Mouse (Mus musculus): ENCODE results near the gene 9330161L09Rik. TPM values are rescaled to one million over a fixed set of nuclear protein-coding genes. Genes with fewer than 3 reads are reported as not detected.

The 9330161L09Rik gene
- polyA plus RNA-seq, 1 experiment = 1.8 TPM

DNA sequence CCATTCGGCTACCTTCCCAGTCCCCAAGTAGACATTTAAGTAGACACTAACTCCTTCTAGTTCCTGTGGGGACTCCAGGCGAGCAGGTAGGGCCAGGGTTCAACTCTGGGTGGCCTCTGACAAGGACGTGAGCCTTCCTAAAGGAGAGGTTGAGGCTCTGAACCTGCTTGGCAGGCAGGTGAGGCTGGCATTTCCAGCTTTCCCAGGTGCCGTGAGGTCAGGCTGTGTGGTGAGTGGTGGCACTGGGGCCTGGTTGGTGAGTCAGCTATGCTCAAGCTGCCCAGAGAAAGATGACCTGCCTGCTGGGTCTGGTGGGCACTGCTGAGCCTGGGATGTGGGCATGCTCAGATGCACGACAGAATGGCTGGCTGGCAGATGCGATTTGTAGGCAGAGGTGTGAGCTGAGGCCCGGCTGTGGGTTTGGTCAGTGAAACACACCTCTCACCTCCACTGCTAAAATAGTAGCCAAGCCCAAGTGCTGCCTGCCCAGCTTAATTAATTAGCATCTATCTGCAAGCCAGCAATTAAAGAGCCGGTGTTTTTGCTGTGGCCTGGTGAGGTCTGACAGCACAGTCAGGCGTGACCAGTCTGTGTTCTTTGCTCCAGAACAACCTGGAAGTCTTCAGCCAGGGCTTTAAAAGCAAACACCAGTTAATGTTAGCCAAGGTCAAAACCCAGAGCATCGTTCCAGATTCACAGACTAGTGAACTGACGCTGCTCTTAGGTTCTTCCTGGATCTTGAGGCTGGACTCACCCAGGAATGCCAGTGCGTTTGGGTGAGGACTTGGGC lies 11.9 kb downstream of the 9330161L09Rik start:
- no peaks in the 10 kb centered on the region for H3K27me3 ChIP-seq (ENCODE audit: control insufficient read depth, insufficient read depth, low read length, poor library complexity, severe bottlenecking)
- no peak overlapping the region for H3K27ac ChIP-seq (ENCODE audit: insufficient read depth, low read length)
- H3K9ac ChIP-seq (ENCODE audit: low read depth, poor library complexity, severe bottlenecking) = no peak overlapping the region
- TF ChIP-seq EP300 (IDR thresholded peaks at IDR 0.05; ENCODE audit: insufficient read depth, low read depth, low read length) (no peak), CTCF (IDR thresholded peaks at IDR 0.05; ENCODE audit: low read depth, low read length) (no peak), POLR2A (IDR thresholded peaks at IDR 0.05; ENCODE audit: insufficient read depth, low read length) (no peak)
- H3K36me3 ChIP-seq (ENCODE audit: control insufficient read depth, insufficient read depth, low read length, poor library complexity, severe bottlenecking) = no peaks in the 10 kb centered on the region
- H3K9me3 ChIP-seq (replicated peaks; ENCODE audit: control insufficient read depth, insufficient read depth, low read length, poor library complexity, severe bottlenecking) = no peaks in the 10 kb centered on the region
- no peaks in the 10 kb centered on the region for H3K4me1 ChIP-seq (ENCODE audit: control insufficient read depth, insufficient read depth, low read length)
- H3K4me3 ChIP-seq (ENCODE audit: low read depth, low read length) = no peak overlapping the region

DNA sequence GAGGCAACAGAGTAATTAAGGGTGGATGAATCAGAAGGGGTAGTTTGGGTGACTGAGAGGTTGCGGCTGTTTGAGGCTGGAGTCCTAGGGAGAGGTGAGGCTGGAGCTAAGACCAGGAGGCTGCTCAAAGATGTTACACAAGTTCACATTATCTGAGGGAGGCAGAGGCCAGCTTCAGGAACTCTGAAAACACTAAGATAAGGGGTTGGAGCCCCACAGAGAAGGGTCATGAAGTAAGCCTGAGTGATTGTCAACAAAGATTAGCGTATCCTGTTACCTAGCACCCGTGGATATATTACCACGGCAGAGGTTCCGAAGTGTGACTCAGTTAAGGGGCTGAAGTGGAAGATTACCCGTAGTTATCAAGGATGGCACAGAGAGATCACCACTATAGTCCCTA lies 14.1 kb downstream of the 9330161L09Rik start:
- no peak for TF ChIP-seq CTCF (IDR thresholded peaks at IDR 0.05; ENCODE audit: low read depth, low read length)
- no peak for TF ChIP-seq POLR2A (IDR thresholded peaks at IDR 0.05; ENCODE audit: insufficient read depth, low read length)
- no peak for TF ChIP-seq EP300 (IDR thresholded peaks at IDR 0.05; ENCODE audit: insufficient read depth, low read depth, low read length)
- no peaks in the 10 kb centered on the region for H3K9me3 ChIP-seq (replicated peaks; ENCODE audit: control insufficient read depth, insufficient read depth, low read length, poor library complexity, severe bottlenecking)
- no peaks in the 10 kb centered on the region for H3K36me3 ChIP-seq (ENCODE audit: control insufficient read depth, insufficient read depth, low read length, poor library complexity, severe bottlenecking)
- no peaks in the 10 kb centered on the region for H3K27me3 ChIP-seq (ENCODE audit: control insufficient read depth, insufficient read depth, low read length, poor library complexity, severe bottlenecking)
- H3K4me1 ChIP-seq (ENCODE audit: control insufficient read depth, insufficient read depth, low read length) = no peaks in the 10 kb centered on the region
- H3K4me3 ChIP-seq (ENCODE audit: low read depth, low read length) = no peak overlapping the region
- no peak overlapping the region for H3K27ac ChIP-seq (ENCODE audit: insufficient read depth, low read length)
- H3K9ac ChIP-seq (ENCODE audit: low read depth, poor library complexity, severe bottlenecking) = no peak overlapping the region

DNA sequence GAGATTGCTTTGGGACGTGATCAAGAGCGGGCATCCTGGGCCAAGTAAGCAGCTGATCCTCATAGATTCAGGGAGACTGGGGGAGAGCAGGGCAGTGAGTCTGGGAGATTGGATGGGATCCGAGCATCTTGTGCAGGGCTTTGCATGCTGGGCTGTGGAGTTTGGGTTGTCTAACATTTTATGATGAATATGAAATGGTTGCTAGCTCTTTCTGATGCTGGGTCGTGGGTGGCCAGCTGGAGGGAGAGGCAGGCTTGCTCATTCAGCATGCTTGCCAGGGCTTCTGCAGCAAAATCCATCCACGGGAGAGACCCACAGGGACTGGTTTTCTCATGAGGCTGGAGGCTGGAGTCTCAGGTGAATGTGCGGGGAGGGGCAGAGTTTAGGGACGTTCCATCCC lies 16.5 kb downstream of the 9330161L09Rik start:
- TF ChIP-seq EP300 (IDR thresholded peaks at IDR 0.05; ENCODE audit: insufficient read depth, low read depth, low read length) (no peak), CTCF (IDR thresholded peaks at IDR 0.05; ENCODE audit: low read depth, low read length) (no peak), POLR2A (IDR thresholded peaks at IDR 0.05; ENCODE audit: insufficient read depth, low read length) (no peak)
- Histone ChIP-seq H3K27ac (ENCODE audit: insufficient read depth, low read length) (no peak overlapping the region), H3K27me3 (ENCODE audit: control insufficient read depth, insufficient read depth, low read length, poor library complexity, severe bottlenecking) (no peaks in the 10 kb centered on the region), H3K4me1 (ENCODE audit: control insufficient read depth, insufficient read depth, low read length) (no peaks in the 10 kb centered on the region), H3K4me3 (ENCODE audit: low read depth, low read length) (no peak overlapping the region), H3K9me3 (replicated peaks; ENCODE audit: control insufficient read depth, insufficient read depth, low read length, poor library complexity, severe bottlenecking) (no peaks in the 10 kb centered on the region), H3K9ac (ENCODE audit: low read depth, poor library complexity, severe bottlenecking) (no peak overlapping the region), H3K36me3 (ENCODE audit: control insufficient read depth, insufficient read depth, low read length, poor library complexity, severe bottlenecking) (no peaks in the 10 kb centered on the region)

DNA sequence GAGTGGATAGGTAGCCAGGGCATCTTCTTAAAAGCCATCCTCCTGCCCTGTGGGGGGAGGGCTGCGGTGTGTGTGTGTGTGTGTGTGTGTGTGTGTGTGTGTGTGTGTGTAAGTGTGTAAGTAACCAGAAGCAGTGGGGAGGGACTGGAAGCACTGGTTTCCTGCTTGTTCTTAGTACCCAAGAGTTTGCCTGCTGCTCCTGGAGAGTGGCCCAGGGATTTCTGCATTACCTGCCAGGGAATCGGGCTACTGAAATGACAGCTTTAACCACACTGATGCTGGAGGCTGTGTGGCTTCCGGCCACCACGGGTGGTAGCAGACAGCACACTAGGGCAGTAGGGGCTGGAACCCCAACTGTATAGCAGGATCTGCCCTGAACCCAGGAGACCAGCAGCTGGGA lies 17.6 kb downstream of the 9330161L09Rik start:
- H3K27me3 ChIP-seq (ENCODE audit: control insufficient read depth, insufficient read depth, low read length, poor library complexity, severe bottlenecking) = no peaks in the 10 kb centered on the region
- no peak overlapping the region for H3K9ac ChIP-seq (ENCODE audit: low read depth, poor library complexity, severe bottlenecking)
- no peak overlapping the region for H3K4me3 ChIP-seq (ENCODE audit: low read depth, low read length)
- no peaks in the 10 kb centered on the region for H3K4me1 ChIP-seq (ENCODE audit: control insufficient read depth, insufficient read depth, low read length)
- H3K9me3 ChIP-seq (replicated peaks; ENCODE audit: control insufficient read depth, insufficient read depth, low read length, poor library complexity, severe bottlenecking) = no peaks in the 10 kb centered on the region
- H3K36me3 ChIP-seq (ENCODE audit: control insufficient read depth, insufficient read depth, low read length, poor library complexity, severe bottlenecking) = no peaks in the 10 kb centered on the region
- H3K27ac ChIP-seq (ENCODE audit: insufficient read depth, low read length) = no peak overlapping the region
- no peak for TF ChIP-seq CTCF (IDR thresholded peaks at IDR 0.05; ENCODE audit: low read depth, low read length)
- no peak for TF ChIP-seq POLR2A (IDR thresholded peaks at IDR 0.05; ENCODE audit: insufficient read depth, low read length)
- TF ChIP-seq EP300 (IDR thresholded peaks at IDR 0.05; ENCODE audit: insufficient read depth, low read depth, low read length) = no peak

DNA sequence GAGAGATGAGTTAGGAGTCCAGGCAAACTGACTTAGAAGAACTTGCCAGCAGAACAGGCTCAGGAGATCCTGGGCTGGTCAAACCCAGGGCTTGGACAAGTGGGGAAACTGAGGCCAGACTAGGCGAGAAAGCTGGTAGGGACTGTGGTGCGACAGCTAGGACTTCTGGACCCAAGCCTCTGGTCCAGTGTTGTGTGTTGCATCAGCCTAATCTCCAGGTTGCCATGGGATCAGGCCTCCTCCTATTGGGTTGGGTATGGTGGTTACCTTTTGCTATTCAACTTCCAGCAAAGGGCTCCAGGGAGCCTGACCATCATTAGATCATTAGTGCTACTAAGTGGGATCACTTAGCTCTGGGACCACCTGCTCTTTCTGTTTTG lies 18.3 kb downstream of the 9330161L09Rik start:
- TF ChIP-seq POLR2A (IDR thresholded peaks at IDR 0.05; ENCODE audit: insufficient read depth, low read length) (no peak), CTCF (IDR thresholded peaks at IDR 0.05; ENCODE audit: low read depth, low read length) (no peak), EP300 (IDR thresholded peaks at IDR 0.05; ENCODE audit: insufficient read depth, low read depth, low read length) (no peak)
- Histone ChIP-seq H3K9ac (ENCODE audit: low read depth, poor library complexity, severe bottlenecking) (peak overlapping the region; percentile 75), H3K4me3 (ENCODE audit: low read depth, low read length) (peak overlapping the region; percentile 81), H3K4me1 (ENCODE audit: control insufficient read depth, insufficient read depth, low read length) (no peaks in the 10 kb centered on the region), H3K27ac (ENCODE audit: insufficient read depth, low read length) (no peak overlapping the region), H3K36me3 (ENCODE audit: control insufficient read depth, insufficient read depth, low read length, poor library complexity, severe bottlenecking) (no peaks in the 10 kb centered on the region), H3K9me3 (replicated peaks; ENCODE audit: control insufficient read depth, insufficient read depth, low read length, poor library complexity, severe bottlenecking) (no peaks in the 10 kb centered on the region), H3K27me3 (ENCODE audit: control insufficient read depth, insufficient read depth, low read length, poor library complexity, severe bottlenecking) (no peaks in the 10 kb centered on the region)

DNA sequence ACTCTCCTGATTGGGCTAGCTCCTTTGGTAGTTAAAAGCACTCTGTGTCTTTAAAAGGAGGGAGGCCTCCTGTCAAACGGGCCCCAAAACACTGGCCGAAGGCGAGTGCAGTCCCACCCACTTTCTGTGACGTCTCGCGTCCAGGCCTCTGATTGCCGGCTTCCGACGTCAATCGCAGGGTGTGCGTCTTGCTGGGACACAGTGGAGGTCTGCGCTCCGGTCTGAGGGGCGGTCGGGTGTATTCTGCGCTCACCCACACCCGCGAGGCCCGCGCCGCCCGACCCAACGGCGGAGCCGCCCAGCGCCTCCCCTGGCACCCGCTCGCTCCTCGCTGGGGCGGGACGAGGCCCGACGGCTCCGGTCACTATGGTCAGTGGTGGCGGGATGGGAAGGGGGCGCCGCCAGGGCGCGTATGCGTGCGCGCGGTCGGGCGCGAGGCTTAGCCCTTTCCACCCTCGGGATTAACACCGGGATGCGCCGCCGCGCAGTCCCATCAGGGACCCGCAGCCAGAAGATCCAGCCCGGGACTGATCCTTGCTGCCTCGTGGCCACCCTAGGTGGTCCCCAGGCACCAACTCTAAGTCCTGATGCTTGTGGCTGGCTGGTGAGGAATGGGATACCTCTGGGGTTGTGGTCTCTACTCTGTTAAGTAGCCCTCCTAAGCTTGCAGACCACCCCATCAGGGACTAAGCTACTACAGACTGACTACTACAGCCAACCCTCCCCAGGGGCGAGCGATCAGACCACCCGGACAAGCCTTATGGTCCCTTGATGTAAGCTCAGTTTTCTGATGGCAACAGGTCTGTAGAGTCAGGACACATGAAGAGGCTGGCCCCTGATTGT lies 18.9 kb downstream of the 9330161L09Rik start, which contains the start of gene Otub2:
Gene Otub2, plus strand, starts transcription at position 178 of the 843 bp plus-strand sequence.
- Histone ChIP-seq H3K9ac (ENCODE audit: low read depth, poor library complexity, severe bottlenecking) (peak within 1 kb of the TSS; percentile 75), H3K9me3 (replicated peaks; ENCODE audit: control insufficient read depth, insufficient read depth, low read length, poor library complexity, severe bottlenecking) (no peaks in the 10 kb centered on the region), H3K4me3 (ENCODE audit: low read depth, low read length) (peak within 1 kb of the TSS; percentile 81), H3K4me1 (ENCODE audit: control insufficient read depth, insufficient read depth, low read length) (no peaks in the 10 kb centered on the region), H3K27me3 (ENCODE audit: control insufficient read depth, insufficient read depth, low read length, poor library complexity, severe bottlenecking) (no peaks in the 10 kb centered on the region), H3K36me3 (ENCODE audit: control insufficient read depth, insufficient read depth, low read length, poor library complexity, severe bottlenecking) (no peaks in the 10 kb centered on the region), H3K27ac (ENCODE audit: insufficient read depth, low read length) (no peak within 1 kb of the TSS)
- TF ChIP-seq CTCF (IDR thresholded peaks at IDR 0.05; ENCODE audit: low read depth, low read length) = no peak
- TF ChIP-seq POLR2A (IDR thresholded peaks at IDR 0.05; ENCODE audit: insufficient read depth, low read length) = no peak
- no peak for TF ChIP-seq EP300 (IDR thresholded peaks at IDR 0.05; ENCODE audit: insufficient read depth, low read depth, low read length)
